Mouse (Mus musculus) megakaryocyte, embryonic 14.5 days (primary cell): ENCODE measurements around the gene Klhl12.

ENCODE experiments used
- FLI1 ChIP-seq: IDR thresholded peaks from 2 replicates; pipeline ENCODE4 v1.6.1; 2012; ENCODE audit warnings: low read length, inconsistent platforms, mixed read lengths
- GATA1 ChIP-seq: IDR thresholded peaks from 3 replicates; pipeline ENCODE4 v1.6.1; 2012; ENCODE audit warnings: mixed read lengths, low read length, inconsistent platforms, borderline replicate concordance

GRCm38 (mm10) chr1:134408080-134408479, 47.3 kb upstream of the Klhl12 start:
- TF ChIP-seq GATA1, result no peak
- no peak for TF ChIP-seq FLI1
